Mouse (Mus musculus) heart, adult 2 months (tissue): ENCODE measurements around the gene Dnah9.

Experiments used
- CTCF ChIP-seq: fragments of 200-600 bp; IDR thresholded peaks from 2 replicates; pipeline ENCODE4 v1.8.1; 2022; ENCODE audit warnings: antibody characterized with exemption, mild to moderate bottlenecking, moderate library complexity
- EP300 ChIP-seq: fragments of 200-500 bp; IDR thresholded peaks from 2 replicates; pipeline ENCODE4 v1.6.1; 2011; ENCODE audit warnings: low read depth, low read length, control low read depth; ENCODE audit not compliant: insufficient read depth
- POLR2A ChIP-seq: fragments of 200-500 bp; IDR thresholded peaks from 2 replicates; pipeline ENCODE4 v1.6.1; 2011; ENCODE audit warnings: mild to moderate bottlenecking, low read depth, low read length, control low read depth; ENCODE audit not compliant: insufficient read depth

DNA sequence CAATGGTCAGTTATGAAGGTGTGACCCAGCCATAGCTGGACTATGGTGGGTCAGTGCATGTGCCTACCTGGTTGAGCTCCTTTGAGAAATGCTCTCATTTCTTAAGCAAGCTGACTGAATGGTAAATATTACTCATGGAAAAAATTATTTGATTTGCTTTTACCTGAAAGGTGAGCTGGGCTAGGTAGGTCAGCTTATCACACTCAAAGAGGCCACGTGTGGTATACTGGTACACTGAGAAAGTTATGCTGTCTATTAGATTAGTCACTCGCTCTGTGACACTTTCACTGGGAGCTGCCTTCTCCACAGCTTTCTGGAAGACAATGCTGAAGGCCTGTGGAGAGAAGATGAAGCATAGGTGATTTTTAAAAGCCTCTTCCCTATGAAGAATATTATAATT lies 286.9 kb downstream of the Dnah9 start:
- TF ChIP-seq CTCF (no peak), POLR2A (no peak), EP300 (no peak)
